Mouse (Mus musculus) intestine, postnatal 0 days (tissue): ENCODE results near the gene Hfm1. TPM values are rescaled to one million over a fixed set of nuclear protein-coding genes. Genes with fewer than 3 reads are reported as not detected.

Source experiments
- ATAC-seq: fragments of 200-750 bp; cut with Nextera tagmentation; 2 replicates; pipeline ENCODE4 v1.8.0; 2017; ENCODE audit warnings: mild to moderate bottlenecking, moderate TSS enrichment, moderate library complexity
- H3K27ac ChIP-seq: fragments of 300-500 bp; sonication (generic); 2 replicates; pipeline ENCODE4 v1.5.1; 2014; ENCODE audit warnings: mild to moderate bottlenecking, low read depth, low read length, moderate library complexity
- H3K27me3 ChIP-seq: fragments of 300-500 bp; sonication (generic); replicated peaks from 2 replicates; pipeline ENCODE4 v1.6.1; 2014; ENCODE audit warnings: low read length, mixed read lengths; ENCODE audit not compliant: control insufficient read depth, insufficient read depth
- H3K36me3 ChIP-seq: fragments of 300-500 bp; sonication (generic); 2 replicates; pipeline ENCODE4 v1.6.1; 2014; ENCODE audit warnings: mild to moderate bottlenecking, moderate library complexity; ENCODE audit not compliant: control insufficient read depth, insufficient read depth
- H3K4me1 ChIP-seq: fragments of 300-500 bp; sonication (generic); replicated peaks from 2 replicates; pipeline ENCODE4 v1.6.1; 2014; ENCODE audit warnings: antibody characterized with exemption, low read length, mixed read lengths; ENCODE audit not compliant: control insufficient read depth, insufficient read depth
- H3K4me2 ChIP-seq: fragments of 300-500 bp; sonication (generic); replicated peaks from 2 replicates; pipeline ENCODE4 v1.6.1; 2014; ENCODE audit warnings: low read depth, mild to moderate bottlenecking, moderate library complexity
- H3K4me3 ChIP-seq: fragments of 300-500 bp; sonication (generic); 2 replicates; pipeline ENCODE4 v1.5.1; 2014; ENCODE audit warnings: low read depth, low read length
- H3K9ac ChIP-seq: fragments of 300-500 bp; sonication (generic); 2 replicates; pipeline ENCODE4 v1.6.1; 2014; ENCODE audit warnings: mild to moderate bottlenecking, low read depth, low read length
- H3K9me3 ChIP-seq: fragments of 300-500 bp; sonication (generic); 2 replicates; pipeline ENCODE4 v1.6.1; 2016; ENCODE audit warnings: mixed run types; ENCODE audit not compliant: control insufficient read depth
- CTCF ChIP-seq: sonication (generic); IDR thresholded peaks from 2 replicates; pipeline ENCODE4 v1.5.1; 2016; ENCODE audit warnings: low read depth, mild to moderate bottlenecking, control low read depth, antibody characterized with exemption, moderate library complexity
- WGBS: fragments of 180-500 bp; shearing (Covaris S2); extraction: QIAGEN DNeasy Blood & Tissue Kit; methylation state at CpG from one replicate; pipeline ENCODE4 v1.1.7; 2014; 5-methylcytosine and 5-hydroxymethylcytosine counted together
- microRNA-seq: library from miRNA; unstranded; fragments of <30 nt; microRNA quantifications from one replicate; pipeline ENCODE4, GENCODE M21; 2016
- polyA plus RNA-seq: library from polyadenylated mRNA; unstranded; fragments of >200 nt; fragmentation: Nextera tagmentation; extraction: Ambion mirVana; gene quantifications from 2 replicates; pipeline ENCODE4 v1.2.1, GENCODE M21; 2015

Gene Hfm1
- polyA plus RNA-seq, 1 experiment from 2014 or later, result 0.27 TPM

GRCm38 (mm10) chr5:106791241-106791572 lies 134.9 kb downstream of the Hfm1 start:
- no peak for ATAC-seq
- no peaks in the 10 kb centered on the region for H3K9me3 ChIP-seq
- H3K27me3 ChIP-seq, result no peaks in the 10 kb centered on the region
- H3K4me1 ChIP-seq, result no peaks in the 10 kb centered on the region
- H3K4me3 ChIP-seq, result no peak overlapping the region
- no peak overlapping the region for H3K4me2 ChIP-seq
- WGBS, result 10% methylated on average over 6 of the region's 6 CpGs
- H3K9ac ChIP-seq, result no peak overlapping the region
- H3K27ac ChIP-seq, result no peak overlapping the region
- TF ChIP-seq CTCF, result peak; percentile 81
- H3K36me3 ChIP-seq, result no peaks in the 10 kb centered on the region

GRCm38 (mm10) chr5:106790496-106791240 lies 135.5 kb downstream of the Hfm1 start:
- Histone ChIP-seq H3K4me1 (no peaks in the 10 kb centered on the region), H3K27ac (no peak overlapping the region), H3K4me2 (no peak overlapping the region), H3K9me3 (no peaks in the 10 kb centered on the region), H3K36me3 (no peaks in the 10 kb centered on the region), H3K27me3 (no peaks in the 10 kb centered on the region), H3K4me3 (no peak overlapping the region), H3K9ac (no peak overlapping the region)
- no peak for ATAC-seq
- no peak for TF ChIP-seq CTCF
- 15% methylated on average over 5 of the region's 5 CpGs for WGBS

Small RNAs within 50 kb of the gene (microRNA-seq; reads per million reads assigned to microRNA genes)
- gene Gm27527, result not detected

Other genes starting within 250 kb of the Hfm1 start
- gene Zfp644, start 229.0 kb downstream of the Hfm1 start, polyA plus RNA-seq, result 34.9 and 39.7 TPM in 2 replicates
- gene Cdc7, start 38.0 kb upstream of the Hfm1 start, polyA plus RNA-seq, result 5.1 and 5.5 TPM in 2 replicates